Comparison of ENCODE assay signal across 9 mouse cellular contexts in genomic region chr2:132094441-132095230, GRCm38 (mm10). TPM values are rescaled to one million over a fixed set of nuclear protein-coding genes. Genes with fewer than 3 reads are reported as not detected.
DNase-seq lines count a peak whose midpoint lies in the region; ATAC-seq lines count a peak whose summit lies in the region.
"Had no signal": no experiment of that assay in that cellular context is flagged by ENCODE, and none has a peak within 500 bp of the region (broad histone marks: within the 10 kb centered on the region; RNA-seq: fewer than 3 reads in every experiment).

No protein-coding gene starts in this region.

- H3K9me3 ChIP-seq in heart, embryonic 15.5 days (replicated peaks), result no peaks in the 10 kb centered on the region
- no peaks in the 10 kb centered on the region for H3K9me3 ChIP-seq in lung, embryonic 16.5 days (ENCODE audit: control insufficient read depth, low read length)
- no peaks in the 10 kb centered on the region for H3K9me3 ChIP-seq in midbrain, embryonic 10.5 days (replicated peaks)
- H3K9me3 ChIP-seq: embryonic facial prominence, embryonic 15.5 days; neural tube, embryonic 12.5 days had no signal

- WGBS in heart, embryonic 15.5 days, result 61% methylated on average over 11 of the region's 11 CpGs
- 72% methylated on average over 11 of the region's 11 CpGs for WGBS in lung, embryonic 16.5 days
- 90% methylated on average over 11 of the region's 11 CpGs for WGBS in midbrain, embryonic 10.5 days

- no peak overlapping the region for H3K9ac ChIP-seq in heart, embryonic 15.5 days
- no peak overlapping the region for H3K9ac ChIP-seq in lung, embryonic 16.5 days (ENCODE audit: low read length)
- H3K9ac ChIP-seq: embryonic facial prominence, embryonic 15.5 days; neural tube, embryonic 12.5 days had no signal

- DNase-seq in thymus, postnatal 0 days (ENCODE audit: low spot score), result peak; percentile 36
- no peak for DNase-seq in thymus, postnatal 36 days
- DNase-seq in yolk sac, embryonic 10.5 days (ENCODE audit: low spot score), result peak; percentile 76
- no peak for DNase-seq in midbrain, embryonic 10.5 days (ENCODE audit: low spot score)
- no peak for DNase-seq in cerebellum, adult 8-10 months

- no peaks in the 10 kb centered on the region for H3K27me3 ChIP-seq in heart, embryonic 15.5 days
- no peaks in the 10 kb centered on the region for H3K27me3 ChIP-seq in lung, embryonic 16.5 days (ENCODE audit: control insufficient read depth, insufficient read depth, low read depth, low read length)
- H3K27me3 ChIP-seq in midbrain, embryonic 10.5 days (ENCODE audit: low read depth, poor library complexity, severe bottlenecking), result no peaks in the 10 kb centered on the region
- H3K27me3 ChIP-seq: embryonic facial prominence, embryonic 15.5 days; neural tube, embryonic 12.5 days had no signal

- no peak overlapping the region for H3K4me3 ChIP-seq in heart, embryonic 15.5 days
- H3K4me3 ChIP-seq in lung, embryonic 16.5 days (ENCODE audit: low read length), result no peak overlapping the region
- no peak overlapping the region for H3K4me3 ChIP-seq in midbrain, embryonic 10.5 days
- H3K4me3 ChIP-seq: embryonic facial prominence, embryonic 15.5 days; neural tube, embryonic 12.5 days had no signal

- ATAC-seq in heart, embryonic 15.5 days (replicated peaks; ENCODE audit: insufficient number of reproducible peaks, insufficient read depth, low FRiP score, low read depth), result peak; percentile 31; the same call in 1 of the 2 replicates
- ATAC-seq in lung, embryonic 16.5 days (ENCODE audit: low read depth), result peak; percentile 48

- H3K4me1 ChIP-seq in heart, embryonic 15.5 days (replicated peaks), result peaks cover 21% of the 10 kb centered on the region; the same call in 1 of the 2 replicates
- H3K4me1 ChIP-seq in lung, embryonic 16.5 days (replicated peaks; ENCODE audit: control insufficient read depth, insufficient read depth, low read length), result peaks cover 3% of the 10 kb centered on the region; the same call in 1 of the 2 replicates
- peaks cover 4% of the 10 kb centered on the region; the same call in 1 of the 2 replicates for H3K4me1 ChIP-seq in midbrain, embryonic 10.5 days
- H3K4me1 ChIP-seq: embryonic facial prominence, embryonic 15.5 days; neural tube, embryonic 12.5 days had no signal

- peaks cover 12% of the 10 kb centered on the region for H3K36me3 ChIP-seq in heart, embryonic 15.5 days
- peaks cover 5% of the 10 kb centered on the region; the same call in 1 of the 2 replicates for H3K36me3 ChIP-seq in lung, embryonic 16.5 days (ENCODE audit: control insufficient read depth, insufficient read depth, low read length)
- H3K36me3 ChIP-seq in midbrain, embryonic 10.5 days, result peaks cover 17% of the 10 kb centered on the region

- H3K27ac ChIP-seq in heart, embryonic 15.5 days, result peak overlapping the region; percentile 2; the same call in 1 of the 2 replicates
- no peak overlapping the region for H3K27ac ChIP-seq in lung, embryonic 16.5 days (ENCODE audit: low read length)
- H3K27ac ChIP-seq in midbrain, embryonic 10.5 days (replicated peaks), result no peak overlapping the region
- H3K27ac ChIP-seq: embryonic facial prominence, embryonic 15.5 days; neural tube, embryonic 12.5 days had no signal

- H3K4me2 ChIP-seq in heart, embryonic 15.5 days, result 0 out of 2 replicates have a peak overlapping the region, but pooled peaks have one; percentile 3
- no peak overlapping the region for H3K4me2 ChIP-seq in lung, embryonic 16.5 days (ENCODE audit: low read depth, low read length)
- H3K4me2 ChIP-seq: embryonic facial prominence, embryonic 15.5 days; neural tube, embryonic 12.5 days had no signal

RNA-seq across cellular contexts. Expression of gene Slc23a2, which starts 50.3 kb away (rescaled TPM):
- polyA plus RNA-seq in thymus, postnatal 0 days (2015; fragmentation: Nextera tagmentation; extraction: Ambion mirVana), result 15.8 and 16.7 TPM in 2 replicates
- polyA plus RNA-seq in heart, embryonic 15.5 days (2015; fragmentation: Nextera tagmentation; extraction: Ambion mirVana), result 7.8 and 11.1 TPM in 2 replicates
- polyA plus RNA-seq in lung, embryonic 16.5 days (2015; fragmentation: Nextera tagmentation; extraction: Ambion mirVana), result 11.1 and 12.1 TPM in 2 replicates
- polyA plus RNA-seq in midbrain, embryonic 10.5 days (2016; fragmentation: Nextera tagmentation; extraction: Ambion mirVana), result 8.8 and 9.0 TPM in 2 replicates

Comparison
In these comparisons a context has a peak if more than half of its experiments do, and no peak if none do; other contexts are left out.
1. DNase-seq: peak in thymus, postnatal 0 days (single experiment) and yolk sac, embryonic 10.5 days (single experiment); none in thymus, postnatal 36 days (0 of 2), midbrain, embryonic 10.5 days (single experiment) and cerebellum, adult 8-10 months (single experiment).